Mouse (Mus musculus) embryo, embryonic 9.5 days (tissue): ENCODE measurements at regions not wholly inside any gene's neighbourhood (a gene's known extent, or its start where the extent isn't known, plus 50 kb on each side); places are given as distances from the start of the nearest gene placed in this dataset.

Source experiments
- DNase-seq: peaks from one replicate; pipeline ENCODE4 v3.0.0-alpha.2; 2017; ENCODE audit errors: extremely low spot score

GRCm38 (mm10) chr9:41222346-41223015 lies 61.0 kb upstream of the Ubash3b start:
- no peak for DNase-seq

- no peak for DNase-seq
Observed at GRCm38 (mm10) chr9:41221110-41221790, 59.8 kb upstream of the Ubash3b start.

GRCm38 (mm10) chr9:41220105-41220669 lies 58.7 kb upstream of the Ubash3b start:
- no peak for DNase-seq

DNA sequence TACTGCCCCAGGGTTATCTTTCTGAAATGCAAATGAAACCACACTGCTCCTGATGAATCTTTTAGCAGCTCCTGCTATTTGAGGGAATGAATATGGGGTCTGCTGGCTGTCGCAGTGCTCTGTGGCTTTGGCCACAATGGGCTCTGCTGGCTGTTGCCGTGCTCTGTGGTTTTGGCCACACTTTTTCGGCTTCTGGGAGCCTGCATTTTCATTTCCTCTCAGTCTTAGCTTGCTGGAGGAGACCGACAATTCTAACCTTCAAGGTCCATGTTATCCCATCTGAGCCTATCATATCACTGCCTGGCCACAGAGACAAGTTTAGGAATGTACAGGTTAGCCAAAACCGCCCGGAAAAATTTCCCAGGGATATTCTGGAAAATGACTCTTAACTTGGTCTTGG lies 57.2 kb upstream of the Ubash3b start:
- no peak for DNase-seq

DNA sequence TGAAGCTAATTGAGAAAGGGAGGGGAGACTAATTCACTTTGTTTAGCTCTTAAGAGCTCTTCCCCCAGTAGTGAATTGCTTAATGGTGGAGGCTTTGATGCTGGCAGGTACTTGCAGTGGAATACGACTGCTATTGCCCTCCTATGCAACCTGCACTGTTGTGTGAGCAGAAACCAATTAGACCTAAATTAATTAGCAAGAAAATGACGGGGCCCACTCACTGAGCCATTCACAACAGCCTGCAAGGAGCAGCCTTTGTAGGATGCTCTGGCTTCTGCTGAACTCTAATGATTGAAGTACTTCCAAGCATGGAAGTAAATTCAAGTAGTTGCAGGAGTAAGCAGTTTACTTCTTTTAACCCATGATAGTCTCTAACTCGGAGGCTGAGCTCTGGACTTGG lies 54.8 kb upstream of the Ubash3b start:
- no peak for DNase-seq

GRCm38 (mm10) chr9:41215026-41215425 lies 53.5 kb upstream of the Ubash3b start:
- DNase-seq, result no peak

DNA sequence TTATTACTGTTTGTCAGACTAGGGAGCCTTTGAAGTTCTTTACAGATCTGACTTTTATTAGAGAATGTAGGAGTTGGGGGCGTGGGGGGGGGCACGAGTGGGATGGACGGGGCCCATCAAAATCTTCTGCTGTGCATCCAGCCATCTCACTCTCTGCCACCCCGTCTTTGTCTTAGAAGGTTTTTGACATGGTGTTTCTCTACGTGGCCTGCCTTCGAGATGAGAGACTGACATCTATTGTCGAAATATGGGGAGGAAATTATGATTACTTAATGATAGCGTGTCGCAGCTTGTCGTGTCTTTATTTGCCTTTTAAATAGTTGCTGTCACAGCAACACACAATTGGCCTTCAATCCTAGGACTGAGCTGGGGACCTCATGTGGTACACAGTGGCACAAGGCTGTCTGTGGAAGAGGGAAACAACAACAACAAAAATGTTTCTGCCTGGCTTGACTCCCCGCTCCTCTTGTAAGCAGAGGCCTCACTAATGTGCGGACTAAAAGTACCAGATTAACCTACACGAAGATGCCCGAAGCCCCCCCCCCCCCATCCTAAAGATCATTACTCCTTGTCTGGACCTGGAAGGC lies 51.5 kb upstream of the Ubash3b start:
- DNase-seq, result no peak

- DNase-seq, result peak; percentile 65
Observed at GRCm38 (mm10) chr9:41212303-41212901, 50.9 kb upstream of the Ubash3b start.

DNA sequence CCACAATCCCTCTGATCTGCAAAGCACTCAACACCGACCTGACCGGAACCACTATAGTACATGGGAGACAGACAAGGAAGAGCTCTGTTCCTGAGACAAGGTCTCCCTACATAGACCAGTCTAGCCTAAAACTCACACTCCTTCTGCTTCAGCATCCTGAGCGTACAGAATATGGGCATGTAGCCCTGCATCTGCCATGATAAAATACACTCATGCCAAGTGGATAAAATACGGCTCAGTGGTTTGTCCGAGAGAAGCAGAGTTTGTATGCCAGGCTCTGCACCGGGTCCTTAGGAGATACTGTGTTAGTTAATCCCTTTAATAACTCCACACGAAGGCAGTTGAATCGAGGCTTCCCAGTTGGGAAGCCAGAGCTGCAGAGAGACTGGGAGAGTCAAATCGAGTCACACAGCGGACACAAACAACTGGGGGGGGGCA lies 50.4 kb upstream of the Ubash3b start:
- DNase-seq, result peak; percentile 28
